Mouse (Mus musculus): ENCODE measurements around the gene Tmem144. TPM values are rescaled to one million over a fixed set of nuclear protein-coding genes. Genes with fewer than 3 reads are reported as not detected.

Tmem144 gene
- total and polyA plus RNA-seq, 3 experiments = 0.59 to 2.0 (median 1.3) TPM

- Histone ChIP-seq H3K9ac (ENCODE audit: insufficient read depth, low read depth) (no peak overlapping the region), H3K79me2 (replicated peaks; ENCODE audit: control insufficient read depth, extremely low read depth, insufficient read depth, poor library complexity, severe bottlenecking) (no peaks in the 10 kb centered on the region), H3K9me3 (replicated peaks; ENCODE audit: low read length) (no peaks in the 10 kb centered on the region), H3K4me1 (ENCODE audit: control insufficient read depth in 1 of 2, insufficient read depth in 2 of 2) (peaks cover 0 to 37% of the 10 kb centered on the region in 2 experiments; a peak in 2 of 4 replicates), H3K36me3 (replicated peaks in 1 of 2; ENCODE audit: control insufficient read depth in 1 of 2, insufficient read depth in 1 of 2, low read length in 1 of 2) (peaks cover 0 to 14% of the 10 kb centered on the region in 2 experiments), H3K27me3 (replicated peaks) (no peaks in the 10 kb centered on the region), H3K4me3 (replicated peaks in 1 of 3; ENCODE audit: low read depth in 2 of 3, low read length in 2 of 3, poor library complexity in 1 of 3) (no peak overlapping the region), H3K4me2 (ENCODE audit: insufficient read depth, low read depth, poor library complexity, severe bottlenecking) (no peak overlapping the region), H3K27ac (ENCODE audit: insufficient read depth, low read depth) (no peak overlapping the region)
- TF ChIP-seq CTCF (conservative IDR thresholded peaks at IDR 0.05 in 1 of 2, IDR thresholded peaks at IDR 0.05 in 1 of 2; ENCODE audit: low read depth in 2 of 2, low read length in 2 of 2) = peak; percentile 15 to 46; a peak in 2 of 4 replicates
- TF ChIP-seq SMC3 (IDR thresholded peaks at IDR 0.05; ENCODE audit: low read depth, low read length) = no peak
- peak; percentile 16 for DNase-seq (ENCODE audit: extremely low read depth)
- dilution Hi-C loops (cut with MboI; ENCODE audit: extremely low pct_ligation_motif_present, extremely low pct_unique_long_range_greater_than_20kb, low sequenced_read_pairs) = no loop called here
- in situ Hi-C loops (cut with MboI; ENCODE audit: low pct_ligation_motif_present, low pct_unique_long_range_greater_than_20kb, low sequenced_read_pairs) = no loop called here
Measured at GRCm38 (mm10) chr3:79886357-79887091, 34.0 kb upstream of the Tmem144 start.

- DNase-seq (ENCODE audit: extremely low read depth) = no peak
- in situ Hi-C loops (cut with MboI; ENCODE audit: low pct_ligation_motif_present, low pct_unique_long_range_greater_than_20kb, low sequenced_read_pairs) (no loop called here), dilution Hi-C loops (cut with MboI; ENCODE audit: extremely low pct_ligation_motif_present, extremely low pct_unique_long_range_greater_than_20kb, low sequenced_read_pairs) (no loop called here)
- TF ChIP-seq ZNF384 (IDR thresholded peaks at IDR 0.05; ENCODE audit: low read depth, low read length) = no peak
- TF ChIP-seq E2F4 (IDR thresholded peaks at IDR 0.05; ENCODE audit: insufficient replicate concordance, low read depth, low read length) = no peak
- TF ChIP-seq MAFK (IDR thresholded peaks at IDR 0.05; ENCODE audit: insufficient replicate concordance, low read length) = no peak
- no peak for TF ChIP-seq CTCF (conservative IDR thresholded peaks at IDR 0.05 in 1 of 2, IDR thresholded peaks at IDR 0.05 in 1 of 2; ENCODE audit: low read depth in 2 of 2, low read length in 2 of 2)
- no peak for TF ChIP-seq ZC3H11A (IDR thresholded peaks at IDR 0.05; ENCODE audit: low read depth, low read length)
- TF ChIP-seq PAX5 (IDR thresholded peaks at IDR 0.05; ENCODE audit: low read length) = no peak
- TF ChIP-seq ELF1 (IDR thresholded peaks at IDR 0.05; ENCODE audit: low read depth, low read length) = no peak
- TF ChIP-seq MAZ (IDR thresholded peaks at IDR 0.05; ENCODE audit: low read depth, low read length) = no peak
- no peak for TF ChIP-seq ZMIZ1 (IDR thresholded peaks at IDR 0.05; ENCODE audit: low read depth, low read length)
- TF ChIP-seq TCF12 (IDR thresholded peaks at IDR 0.05; ENCODE audit: low read depth, low read length) = no peak
- TF ChIP-seq MEF2A (IDR thresholded peaks at IDR 0.05; ENCODE audit: borderline replicate concordance, low read depth, low read length) = no peak
- TF ChIP-seq JUN (IDR thresholded peaks at IDR 0.05; ENCODE audit: insufficient read depth, low read depth, low read length) = no peak
- TF ChIP-seq NELFE (IDR thresholded peaks at IDR 0.05; ENCODE audit: low read depth, low read length) = no peak
- TF ChIP-seq BHLHE40 (IDR thresholded peaks at IDR 0.05; ENCODE audit: low read depth, low read length) = no peak
- Histone ChIP-seq H3K79me2 (replicated peaks; ENCODE audit: control insufficient read depth, extremely low read depth, insufficient read depth, poor library complexity, severe bottlenecking) (no peaks in the 10 kb centered on the region), H3K4me2 (ENCODE audit: insufficient read depth, low read depth, poor library complexity, severe bottlenecking) (no peak overlapping the region), H3K9ac (ENCODE audit: insufficient read depth, low read depth) (no peak overlapping the region), H3K4me1 (ENCODE audit: control insufficient read depth in 1 of 2, insufficient read depth in 2 of 2) (peaks cover 0 to 37% of the 10 kb centered on the region in 2 experiments; a peak in 2 of 4 replicates), H3K9me3 (replicated peaks; ENCODE audit: low read length) (no peaks in the 10 kb centered on the region), H3K27me3 (replicated peaks) (no peaks in the 10 kb centered on the region), H3K4me3 (replicated peaks in 1 of 3; ENCODE audit: low read depth in 2 of 3, low read length in 2 of 3, poor library complexity in 1 of 3) (no peak overlapping the region), H3K27ac (ENCODE audit: insufficient read depth, low read depth) (no peak overlapping the region), H3K36me3 (replicated peaks in 1 of 2; ENCODE audit: control insufficient read depth in 1 of 2, insufficient read depth in 1 of 2, low read length in 1 of 2) (peaks cover 0 to 14% of the 10 kb centered on the region in 2 experiments)
Measured at GRCm38 (mm10) chr3:79885686-79886356, 33.2 kb upstream of the Tmem144 start.
